Mouse (Mus musculus) G1E (cell line): ENCODE measurements around the gene Rbbp8nl.

Experiments
- CTCF ChIP-seq: IDR thresholded peaks from 2 replicates; pipeline ENCODE4 v1.5.1; 2012; ENCODE audit warnings: low read depth, low read length, inconsistent platforms, mixed read lengths
- GATA1 ChIP-seq: IDR thresholded peaks from 2 replicates; pipeline ENCODE4 v1.6.1; 2012; ENCODE audit warnings: borderline replicate concordance, low read length, inconsistent platforms, mixed read lengths
- POLR2AphosphoS5 ChIP-seq: IDR thresholded peaks from 2 replicates; pipeline ENCODE4 v1.6.1; 2012; ENCODE audit warnings: low read depth, low read length, inconsistent platforms; ENCODE audit not compliant: insufficient replicate concordance

DNA sequence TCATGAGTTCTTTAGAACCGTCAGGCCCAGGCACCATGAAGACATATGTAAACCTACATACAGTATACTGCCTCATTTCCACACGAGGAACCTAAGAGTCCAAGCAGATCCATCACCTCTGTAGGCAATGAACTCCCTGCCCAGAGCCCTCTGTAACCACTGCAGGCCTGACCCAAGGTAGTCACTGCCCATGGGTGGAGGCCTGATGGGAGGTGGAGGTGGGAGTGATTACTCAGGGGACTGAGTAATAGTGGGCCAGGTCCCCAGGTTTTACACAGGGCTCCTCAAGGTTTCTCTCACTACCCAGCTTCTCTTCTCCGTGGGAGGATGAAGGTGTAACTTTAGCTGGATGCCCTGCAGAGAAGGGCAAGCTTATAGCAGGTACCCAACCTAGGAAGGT, 60.5 kb downstream of the Rbbp8nl start:
- no peak for TF ChIP-seq POLR2AphosphoS5
- TF ChIP-seq CTCF: no peak
- no peak for TF ChIP-seq GATA1
